Mouse (Mus musculus) embryo, embryonic 10.5 days (tissue): ENCODE measurements around the gene Paf1.
"Not testable (repeated sequence)": the region's sequence is repeated elsewhere in the genome, so short reads cannot be mapped to it uniquely, and the experiment has no call there.

ENCODE experiments used
- DNase-seq: peaks from one replicate; pipeline ENCODE4 v3.0.0-alpha.2; 2015; ENCODE audit warnings: low spot score

The Paf1 gene

GRCm38 (mm10) chr7:28384162-28384561, 8.6 kb upstream of the Paf1 start:
- DNase-seq = no peak

- DNase-seq = no peak
Observed at GRCm38 (mm10) chr7:28385196-28385595, 7.6 kb upstream of the Paf1 start.

GRCm38 (mm10) chr7:28386007-28386406, 6.7 kb upstream of the Paf1 start:
- DNase-seq = no peak

GRCm38 (mm10) chr7:28386462-28386861, 6.3 kb upstream of the Paf1 start:
- DNase-seq = peak; percentile 89

- not testable (repeated sequence) for DNase-seq
Observed at GRCm38 (mm10) chr7:28386877-28387276, 5.9 kb upstream of the Paf1 start.

- DNase-seq = not testable (repeated sequence)
Observed at GRCm38 (mm10) chr7:28387384-28387783, 5.4 kb upstream of the Paf1 start.

- no peak for DNase-seq
Observed at GRCm38 (mm10) chr7:28390331-28390730, 2.4 kb upstream of the Paf1 start.

GRCm38 (mm10) chr7:28393272-28393951, 661 bp downstream of the Paf1 start:
- DNase-seq = no peak

- no peak for DNase-seq
Observed at GRCm38 (mm10) chr7:28395425-28395824, 2.7 kb downstream of the Paf1 start.

GRCm38 (mm10) chr7:28398000-28398399, 5.2 kb downstream of the Paf1 start:
- DNase-seq = peak; percentile 63

- DNase-seq = no peak
Observed at GRCm38 (mm10) chr7:28398696-28399340, 6.1 kb downstream of the Paf1 start.

- no peak for DNase-seq
Observed at GRCm38 (mm10) chr7:28401030-28401429, 8.3 kb downstream of the Paf1 start.

GRCm38 (mm10) chr7:28401942-28402341, 9.2 kb downstream of the Paf1 start:
- DNase-seq = no peak

- DNase-seq = no peak
Observed at GRCm38 (mm10) chr7:28410841-28411475, 18.2 kb downstream of the Paf1 start.

- no peak for DNase-seq
Observed at GRCm38 (mm10) chr7:28412826-28413225, 20.1 kb downstream of the Paf1 start.

- no peak for DNase-seq
Observed at GRCm38 (mm10) chr7:28417368-28417767, 24.6 kb downstream of the Paf1 start.

- no peak for DNase-seq
Observed at GRCm38 (mm10) chr7:28418096-28418670, 25.4 kb downstream of the Paf1 start.

GRCm38 (mm10) chr7:28419416-28419815, 26.7 kb downstream of the Paf1 start:
- no peak for DNase-seq

GRCm38 (mm10) chr7:28423018-28423417, 30.3 kb downstream of the Paf1 start:
- no peak for DNase-seq

GRCm38 (mm10) chr7:28427738-28428137, 35.0 kb downstream of the Paf1 start:
- DNase-seq = no peak

- DNase-seq = no peak
Observed at GRCm38 (mm10) chr7:28430512-28430911, 37.8 kb downstream of the Paf1 start.

- DNase-seq = no peak
Observed at GRCm38 (mm10) chr7:28432252-28432651, 39.5 kb downstream of the Paf1 start.
